Mouse (Mus musculus) ES-E14 (cell line): ENCODE data around the gene Pycr2.

Experiments used
- HCFC1 ChIP-seq: IDR thresholded peaks from 2 replicates; pipeline ENCODE4 v1.6.1; 2012; ENCODE audit warnings: low read length, inconsistent platforms, borderline replicate concordance; ENCODE audit not compliant: insufficient read depth
- MAFK ChIP-seq: IDR thresholded peaks from 2 replicates; pipeline ENCODE4 v1.6.1; 2014; ENCODE audit warnings: mild to moderate bottlenecking, low read depth, low read length, inconsistent platforms; ENCODE audit not compliant: insufficient read depth
- ZC3H11A ChIP-seq: IDR thresholded peaks from 2 replicates; pipeline ENCODE4 v1.6.1; 2012; ENCODE audit warnings: low read depth, mild to moderate bottlenecking, inconsistent platforms, low read length, borderline replicate concordance

GRCm38 (mm10) chr1:180892808-180893207 is 11.3 kb upstream of the Pycr2 start, which contains the start of gene Lefty2:
- TF ChIP-seq MAFK (no peak), HCFC1 (no peak), ZC3H11A (no peak)
